Mouse (Mus musculus) Muller cell, postnatal 12 days (primary cell): Measurements from ENCODE around the gene Sp140.
"Not testable (repeated sequence)": the region's sequence is repeated elsewhere in the genome, so short reads cannot be mapped to it uniquely, and the experiment has no call there.

Experiments used
- DNase-seq: peaks from one replicate; pipeline ENCODE4 v3.0.0-alpha.2; 2015; ENCODE audit errors: inconsistent ontology term

The Sp140 gene

GRCm38 (mm10) chr1:85600078-85600477 is at the start of gene Sp140:
Gene Sp140 (plus strand): TSS chr1:85600378.
- not testable (repeated sequence) for DNase-seq

- not testable (repeated sequence) for DNase-seq
These were observed 44.9 kb upstream of the Sp140 start for GRCm38 (mm10) chr1:85555261-85555660.

GRCm38 (mm10) chr1:85573554-85573953 is 26.6 kb upstream of the Sp140 start:
- DNase-seq, result not testable (repeated sequence)

GRCm38 (mm10) chr1:85575376-85575775 is 24.8 kb upstream of the Sp140 start, which contains the start of gene G530012D18Rik:
Gene G530012D18Rik (plus strand): TSS chr1:85575676.
- not testable (repeated sequence) for DNase-seq

GRCm38 (mm10) chr1:85578372-85579010 is 21.7 kb upstream of the Sp140 start:
- DNase-seq, result not testable (repeated sequence)

- not testable (repeated sequence) for DNase-seq
These were observed 20.7 kb upstream of the Sp140 start for GRCm38 (mm10) chr1:85579199-85580147.

GRCm38 (mm10) chr1:85580148-85580534 is 20.0 kb upstream of the Sp140 start:
- not testable (repeated sequence) for DNase-seq

GRCm38 (mm10) chr1:85580578-85580977 is 19.6 kb upstream of the Sp140 start:
- not testable (repeated sequence) for DNase-seq

GRCm38 (mm10) chr1:85581518-85581917 is 18.7 kb upstream of the Sp140 start:
- peak; percentile 1 for DNase-seq

- not testable (repeated sequence) for DNase-seq
These were observed 11.5 kb upstream of the Sp140 start for GRCm38 (mm10) chr1:85588697-85589096.

GRCm38 (mm10) chr1:85592526-85592925 is 7.7 kb upstream of the Sp140 start:
- DNase-seq, result not testable (repeated sequence)

GRCm38 (mm10) chr1:85598271-85599012 is 1.7 kb upstream of the Sp140 start, which contains the start of gene Sp110:
Gene Sp110 (minus strand): TSS chr1:85598817.
- not testable (repeated sequence) for DNase-seq

- not testable (repeated sequence) for DNase-seq
These were observed 616 bp downstream of the Sp140 start for GRCm38 (mm10) chr1:85600794-85601193.

GRCm38 (mm10) chr1:85604341-85604740 is 4.2 kb downstream of the Sp140 start:
- DNase-seq, result not testable (repeated sequence)

GRCm38 (mm10) chr1:85608361-85608760 is 8.2 kb downstream of the Sp140 start:
- not testable (repeated sequence) for DNase-seq

- DNase-seq, result not testable (repeated sequence)
These were observed 10.4 kb downstream of the Sp140 start for GRCm38 (mm10) chr1:85610581-85610980.

- not testable (repeated sequence) for DNase-seq
These were observed 14.9 kb downstream of the Sp140 start for GRCm38 (mm10) chr1:85615096-85615495.

GRCm38 (mm10) chr1:85615819-85616218 is 15.6 kb downstream of the Sp140 start:
- DNase-seq, result not testable (repeated sequence)

GRCm38 (mm10) chr1:85617161-85617560 is 17.0 kb downstream of the Sp140 start:
- not testable (repeated sequence) for DNase-seq

- not testable (repeated sequence) for DNase-seq
These were observed 18.5 kb downstream of the Sp140 start for GRCm38 (mm10) chr1:85618689-85619088.

- not testable (repeated sequence) for DNase-seq
These were observed 36.8 kb downstream of the Sp140 start for GRCm38 (mm10) chr1:85636936-85637335.
